Mouse (Mus musculus) heart, embryonic 15.5 days (tissue): Measurements from ENCODE around the gene Tlx3. TPM values are rescaled to one million over a fixed set of nuclear protein-coding genes. Genes with fewer than 3 reads are reported as not detected.

ENCODE experiments used
- ATAC-seq: fragments of 200-750 bp; cut with Nextera tagmentation; replicated peaks from 2 replicates; pipeline ENCODE4 v1.8.0; 2017; ENCODE audit warnings: low read depth, moderate TSS enrichment; ENCODE audit not compliant: insufficient number of reproducible peaks, insufficient read depth, low FRiP score
- H3K27ac ChIP-seq: fragments of 300-500 bp; sonication (generic); 2 replicates; pipeline ENCODE4 v1.5.1; 2015; ENCODE audit warnings: mild to moderate bottlenecking, inconsistent platforms
- H3K27me3 ChIP-seq: fragments of 300-500 bp; sonication (generic); 2 replicates; pipeline ENCODE4 v1.6.1; 2015; ENCODE audit warnings: inconsistent platforms
- H3K36me3 ChIP-seq: fragments of 300-500 bp; sonication (generic); 2 replicates; pipeline ENCODE4 v1.6.1; 2015; ENCODE audit warnings: mild to moderate bottlenecking, inconsistent platforms
- H3K4me1 ChIP-seq: fragments of 300-500 bp; sonication (generic); replicated peaks from 2 replicates; pipeline ENCODE4 v1.6.1; 2015; ENCODE audit warnings: inconsistent platforms
- H3K4me2 ChIP-seq: fragments of 300-500 bp; sonication (generic); 2 replicates; pipeline ENCODE4 v1.6.1; 2015; ENCODE audit warnings: inconsistent platforms, mild to moderate bottlenecking, moderate library complexity
- H3K4me3 ChIP-seq: fragments of 300-500 bp; sonication (generic); 2 replicates; pipeline ENCODE4 v1.5.1; 2015; ENCODE audit warnings: mild to moderate bottlenecking, inconsistent platforms
- H3K9ac ChIP-seq: fragments of 300-500 bp; sonication (generic); 2 replicates; pipeline ENCODE4 v1.6.1; 2015; ENCODE audit warnings: mild to moderate bottlenecking, inconsistent platforms
- H3K9me3 ChIP-seq: fragments of 300-500 bp; sonication (generic); replicated peaks from 2 replicates; pipeline ENCODE4 v1.6.1; 2016; ENCODE audit warnings: inconsistent platforms
- WGBS: fragments of 180-500 bp; shearing (Covaris S2); methylation state at CpG from one replicate; pipeline ENCODE4 v1.1.7; 2015; ENCODE audit warnings: mixed read lengths; 5-methylcytosine and 5-hydroxymethylcytosine counted together
- polyA plus RNA-seq: library from polyadenylated mRNA; unstranded; fragments of >200 nt; fragmentation: Nextera tagmentation; extraction: Ambion mirVana; gene quantifications from 2 replicates; pipeline ENCODE4 v1.2.1, GENCODE M21; 2015

Tlx3 gene
- 0.08 and 0.27 TPM in 2 replicates for polyA plus RNA-seq

GRCm38 (mm10) chr11:33203383-33204328 is at the start of gene Tlx3:
Gene Tlx3, minus strand, starts transcription at chr11:33203589.
- Histone ChIP-seq H3K4me1 (peaks cover 38% of the 10 kb centered on the region), H3K4me3 (peak within 1 kb of the TSS; percentile 35), H3K9me3 (no peaks in the 10 kb centered on the region), H3K4me2 (peak within 1 kb of the TSS; percentile 48), H3K27me3 (peaks cover 96% of the 10 kb centered on the region), H3K27ac (no peak within 1 kb of the TSS), H3K36me3 (no peaks in the 10 kb centered on the region), H3K9ac (no peak within 1 kb of the TSS)
- WGBS, result 1% methylated on average over 81 of the region's 81 CpGs
- no peak for ATAC-seq

GRCm38 (mm10) chr11:33240295-33240694 is 36.9 kb upstream of the Tlx3 start:
- no peaks in the 10 kb centered on the region for H3K4me1 ChIP-seq
- H3K4me3 ChIP-seq, result no peak overlapping the region
- no peak overlapping the region for H3K27ac ChIP-seq
- no peak overlapping the region for H3K9ac ChIP-seq
- no peaks in the 10 kb centered on the region for H3K9me3 ChIP-seq
- no peaks in the 10 kb centered on the region for H3K27me3 ChIP-seq
- no peaks in the 10 kb centered on the region for H3K36me3 ChIP-seq
- H3K4me2 ChIP-seq, result no peak overlapping the region
- no peak for ATAC-seq
- WGBS, result 82% methylated on average over 3 of the region's 3 CpGs

DNA sequence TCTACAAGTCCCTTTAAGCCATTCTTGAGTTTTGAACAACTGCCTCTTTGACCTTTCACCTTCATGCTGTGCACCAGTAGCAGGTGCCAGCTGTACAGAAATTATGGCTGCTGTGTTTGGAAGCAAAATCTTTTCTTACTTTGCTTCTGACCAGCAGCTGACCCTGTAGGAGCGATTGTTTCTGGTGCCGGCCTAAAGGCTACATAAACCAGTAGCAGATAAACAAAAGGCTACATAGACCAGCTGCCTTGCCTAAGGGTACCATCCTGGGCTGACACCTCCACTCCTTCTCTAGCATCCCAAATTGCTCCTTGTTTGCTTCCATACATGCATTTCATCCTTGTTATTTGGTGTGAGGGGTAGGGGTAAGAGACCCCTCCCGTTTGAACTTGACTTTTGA is 30.7 kb upstream of the Tlx3 start:
- Histone ChIP-seq H3K36me3 (no peaks in the 10 kb centered on the region), H3K4me1 (no peaks in the 10 kb centered on the region), H3K27ac (no peak overlapping the region), H3K9ac (no peak overlapping the region), H3K4me2 (no peak overlapping the region), H3K9me3 (no peaks in the 10 kb centered on the region), H3K27me3 (no peaks in the 10 kb centered on the region), H3K4me3 (no peak overlapping the region)
- 69% methylated on average over 3 of the region's 3 CpGs for WGBS
- ATAC-seq, result no peak

DNA sequence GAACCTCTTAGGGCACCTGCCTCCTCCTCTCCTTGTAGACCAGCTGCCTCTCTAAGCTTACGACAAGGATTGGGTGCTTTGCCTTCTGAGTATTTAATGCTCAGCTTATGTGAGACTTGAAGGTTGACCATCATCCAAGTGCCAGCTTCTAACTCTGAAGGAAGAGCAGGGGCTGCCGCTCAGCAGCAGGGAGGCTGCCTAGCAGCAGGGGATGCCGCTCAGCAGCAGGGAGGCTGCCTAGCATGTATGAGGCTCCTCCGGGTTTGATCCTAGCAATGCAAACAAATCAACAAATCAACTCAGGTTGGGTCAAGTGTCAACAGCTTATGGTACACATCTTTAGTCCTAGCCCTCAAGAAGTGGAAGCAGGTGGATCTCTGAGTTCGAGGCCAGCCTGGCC is 28.7 kb upstream of the Tlx3 start:
- Histone ChIP-seq H3K27me3 (no peaks in the 10 kb centered on the region), H3K9me3 (no peaks in the 10 kb centered on the region)
- 79% methylated on average over 5 of the region's 5 CpGs for WGBS

GRCm38 (mm10) chr11:33228186-33228585 is 24.8 kb upstream of the Tlx3 start:
- Histone ChIP-seq H3K27me3 (no peaks in the 10 kb centered on the region), H3K9me3 (no peaks in the 10 kb centered on the region), H3K36me3 (no peaks in the 10 kb centered on the region), H3K27ac (no peak overlapping the region), H3K9ac (no peak overlapping the region), H3K4me3 (no peak overlapping the region), H3K4me1 (no peaks in the 10 kb centered on the region), H3K4me2 (no peak overlapping the region)
- no peak for ATAC-seq
- WGBS, result 86% methylated on average over 2 of the region's 2 CpGs

More for the DNA sequence above, 28.7 kb upstream of the Tlx3 start:
- ATAC-seq, result no peak
- no peaks in the 10 kb centered on the region for H3K36me3 ChIP-seq
- H3K27ac ChIP-seq, result no peak overlapping the region
- no peak overlapping the region for H3K4me3 ChIP-seq
- H3K4me1 ChIP-seq, result no peaks in the 10 kb centered on the region
- no peak overlapping the region for H3K9ac ChIP-seq
- no peak overlapping the region for H3K4me2 ChIP-seq

- Histone ChIP-seq H3K9me3 (no peaks in the 10 kb centered on the region), H3K27me3 (no peaks in the 10 kb centered on the region), H3K4me2 (no peak overlapping the region), H3K27ac (no peak overlapping the region), H3K9ac (no peak overlapping the region), H3K36me3 (no peaks in the 10 kb centered on the region), H3K4me1 (peaks cover 7% of the 10 kb centered on the region; the same call in 1 of the 2 replicates), H3K4me3 (no peak overlapping the region)
- 72% methylated on average over 8 of the region's 8 CpGs for WGBS
- no peak for ATAC-seq
Observed at GRCm38 (mm10) chr11:33226516-33226915, 23.1 kb upstream of the Tlx3 start.

DNA sequence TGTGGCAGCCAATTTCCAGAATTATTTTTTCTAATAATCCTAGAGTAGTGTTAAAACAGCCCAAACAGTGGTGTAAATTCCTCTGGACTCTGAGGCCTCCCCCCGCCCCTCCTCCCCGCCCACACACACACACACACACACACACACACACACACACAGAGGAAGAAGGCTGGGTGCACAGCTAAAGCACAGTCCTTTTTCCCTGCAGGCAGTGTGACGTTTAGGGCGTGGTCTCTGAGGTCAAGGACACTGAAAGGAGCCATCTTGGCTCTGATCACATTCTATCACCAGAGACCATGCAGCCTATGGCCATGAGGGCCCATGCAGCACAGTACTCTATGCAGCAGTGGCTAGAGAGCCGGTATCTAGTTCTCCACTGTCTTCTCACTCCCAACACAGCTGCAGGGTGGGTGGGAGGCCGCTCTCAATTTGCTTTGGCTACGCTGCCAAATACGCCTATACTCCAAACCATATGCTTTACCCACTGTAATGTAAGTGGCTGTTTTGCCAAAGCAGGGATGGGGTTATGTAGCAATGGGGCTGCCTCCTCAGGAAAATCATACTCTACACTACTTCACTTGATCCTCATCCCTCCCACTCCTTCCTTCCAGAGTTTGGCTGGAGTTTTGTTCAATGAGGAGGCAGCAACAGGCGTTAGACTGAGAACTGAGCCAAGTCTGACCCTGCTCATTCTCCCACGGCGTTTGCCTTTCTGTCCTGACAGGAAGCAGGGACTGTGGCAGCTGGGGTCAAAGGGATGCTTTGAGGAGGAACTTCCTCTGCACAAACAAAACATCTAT is 18.4 kb upstream of the Tlx3 start:
- H3K27me3 ChIP-seq, result no peaks in the 10 kb centered on the region
- peak overlapping the region; percentile 16; the same call in 1 of the 2 replicates for H3K27ac ChIP-seq
- no peak overlapping the region for H3K9ac ChIP-seq
- no peaks in the 10 kb centered on the region for H3K36me3 ChIP-seq
- no peak for ATAC-seq
- H3K4me2 ChIP-seq, result no peak overlapping the region
- H3K4me1 ChIP-seq, result peaks cover 15% of the 10 kb centered on the region
- 57% methylated on average over 11 of the region's 11 CpGs for WGBS
- H3K9me3 ChIP-seq, result no peaks in the 10 kb centered on the region
- no peak overlapping the region for H3K4me3 ChIP-seq

- no peaks in the 10 kb centered on the region for H3K36me3 ChIP-seq
- ATAC-seq, result no peak
- H3K27me3 ChIP-seq, result no peaks in the 10 kb centered on the region
- H3K9me3 ChIP-seq, result no peaks in the 10 kb centered on the region
- H3K4me3 ChIP-seq, result no peak overlapping the region
- H3K4me2 ChIP-seq, result no peak overlapping the region
- 67% methylated on average over 7 of the region's 7 CpGs for WGBS
- H3K27ac ChIP-seq, result no peak overlapping the region
- peaks cover 15% of the 10 kb centered on the region for H3K4me1 ChIP-seq
- H3K9ac ChIP-seq, result no peak overlapping the region
Observed at GRCm38 (mm10) chr11:33220763-33221162, 17.4 kb upstream of the Tlx3 start.

- WGBS, result 39% methylated on average over 8 of the region's 8 CpGs
- Histone ChIP-seq H3K9me3 (no peaks in the 10 kb centered on the region), H3K4me1 (peaks cover 15% of the 10 kb centered on the region), H3K4me3 (no peak overlapping the region), H3K9ac (no peak overlapping the region), H3K4me2 (no peak overlapping the region), H3K27me3 (no peaks in the 10 kb centered on the region; the same call in 1 of the 2 replicates), H3K36me3 (no peaks in the 10 kb centered on the region), H3K27ac (no peak overlapping the region)
- no peak for ATAC-seq
Observed at GRCm38 (mm10) chr11:33217384-33218079, 14.1 kb upstream of the Tlx3 start.

- no peak for ATAC-seq
- H3K9me3 ChIP-seq, result no peaks in the 10 kb centered on the region
- peaks cover 16% of the 10 kb centered on the region for H3K4me1 ChIP-seq
- H3K36me3 ChIP-seq, result no peaks in the 10 kb centered on the region
- 78% methylated on average over 2 of the region's 2 CpGs for WGBS
- H3K9ac ChIP-seq, result no peak overlapping the region
- H3K27ac ChIP-seq, result no peak overlapping the region
- peaks cover 59% of the 10 kb centered on the region for H3K27me3 ChIP-seq
- no peak overlapping the region for H3K4me3 ChIP-seq
- no peak overlapping the region for H3K4me2 ChIP-seq
Observed at GRCm38 (mm10) chr11:33207411-33207810, 4.0 kb upstream of the Tlx3 start.

- no peaks in the 10 kb centered on the region for H3K36me3 ChIP-seq
- H3K9me3 ChIP-seq, result no peaks in the 10 kb centered on the region
- H3K4me1 ChIP-seq, result peaks cover 37% of the 10 kb centered on the region
- WGBS, result 5% methylated on average over 3 of the region's 3 CpGs
- H3K4me3 ChIP-seq, result no peak overlapping the region
- H3K4me2 ChIP-seq, result no peak overlapping the region
- ATAC-seq, result no peak
- no peak overlapping the region for H3K27ac ChIP-seq
- H3K9ac ChIP-seq, result no peak overlapping the region
- H3K27me3 ChIP-seq, result peaks cover 84% of the 10 kb centered on the region
Observed at GRCm38 (mm10) chr11:33204966-33205365, 1.6 kb upstream of the Tlx3 start.
